Mouse (Mus musculus): ENCODE data around the gene Tbc1d22a. TPM values are rescaled to one million over a fixed set of nuclear protein-coding genes. Genes with fewer than 3 reads are reported as not detected.
A peak's percentile ranks its signal among the peaks of the same experiment; 100 is the strongest.
"Not testable (repeated sequence)": the region's sequence is repeated elsewhere in the genome, so short reads cannot be mapped to it uniquely, and the experiment has no call there.

The Tbc1d22a gene
- polyA plus RNA-seq, 1 experiment: 39.8 TPM

GRCm38 (mm10) chr15:86188186-86188585 lies 26.1 kb upstream of the Tbc1d22a start:
- Histone ChIP-seq H3K27ac (ENCODE audit: insufficient read depth, low read depth, low read length) (no peak overlapping the region), H3K4me1 (ENCODE audit: control insufficient read depth, insufficient read depth, low read length) (peaks cover 59% of the 10 kb centered on the region), H3K4me3 (ENCODE audit: insufficient read depth, low read length) (no peak overlapping the region)
- no peak for TF ChIP-seq CTCF (IDR thresholded peaks at IDR 0.05; ENCODE audit: low read depth, low read length)
- TF ChIP-seq POLR2A (IDR thresholded peaks at IDR 0.05; ENCODE audit: borderline replicate concordance, low read depth, low read length): no peak

GRCm38 (mm10) chr15:86188746-86189470 lies 25.4 kb upstream of the Tbc1d22a start:
- TF ChIP-seq CTCF (IDR thresholded peaks at IDR 0.05; ENCODE audit: low read depth, low read length): no peak
- TF ChIP-seq POLR2A (IDR thresholded peaks at IDR 0.05; ENCODE audit: borderline replicate concordance, low read depth, low read length): no peak
- H3K27ac ChIP-seq (ENCODE audit: insufficient read depth, low read depth, low read length): peak overlapping the region; percentile 52
- peak overlapping the region; percentile 23 for H3K4me3 ChIP-seq (ENCODE audit: insufficient read depth, low read length)
- H3K4me1 ChIP-seq (ENCODE audit: control insufficient read depth, insufficient read depth, low read length): peaks cover 55% of the 10 kb centered on the region

DNA sequence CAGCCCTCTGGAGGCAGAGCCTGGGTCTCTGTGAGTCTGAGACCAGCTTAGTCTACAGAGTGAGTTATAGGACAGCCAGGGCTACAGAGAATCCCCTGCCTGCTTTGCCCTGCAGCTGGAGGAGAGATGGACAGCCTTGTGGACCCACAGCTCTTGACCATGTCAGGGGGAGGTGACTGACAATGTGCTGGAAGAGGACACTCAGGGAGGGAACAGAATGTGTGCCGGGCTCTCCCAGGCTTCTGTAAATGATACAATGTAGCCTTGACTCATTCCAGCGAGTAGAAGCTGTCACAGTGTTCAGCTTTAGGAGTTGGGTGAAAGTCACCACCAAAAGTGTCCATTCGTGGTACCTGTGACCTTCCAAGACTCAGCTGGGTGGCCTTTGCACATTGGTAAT lies 23.9 kb upstream of the Tbc1d22a start:
- Histone ChIP-seq H3K27ac (ENCODE audit: insufficient read depth, low read depth, low read length) (peak overlapping the region; percentile 11; the same call in 1 of the 2 replicates), H3K4me3 (ENCODE audit: insufficient read depth, low read length) (no peak overlapping the region), H3K4me1 (ENCODE audit: control insufficient read depth, insufficient read depth, low read length) (peaks cover 55% of the 10 kb centered on the region)
- TF ChIP-seq POLR2A (IDR thresholded peaks at IDR 0.05; ENCODE audit: borderline replicate concordance, low read depth, low read length): no peak
- no peak for TF ChIP-seq CTCF (IDR thresholded peaks at IDR 0.05; ENCODE audit: low read depth, low read length)

- H3K27ac ChIP-seq (ENCODE audit: insufficient read depth, low read depth, low read length): peak overlapping the region; percentile 78
- TF ChIP-seq POLR2A (IDR thresholded peaks at IDR 0.05; ENCODE audit: borderline replicate concordance, low read depth, low read length) (no peak), CTCF (IDR thresholded peaks at IDR 0.05; ENCODE audit: low read depth, low read length) (no peak)
- H3K4me1 ChIP-seq (ENCODE audit: control insufficient read depth, insufficient read depth, low read length): peaks cover 52% of the 10 kb centered on the region
- no peak overlapping the region for H3K4me3 ChIP-seq (ENCODE audit: insufficient read depth, low read length)
Measured at GRCm38 (mm10) chr15:86191505-86191904, 22.8 kb upstream of the Tbc1d22a start.

GRCm38 (mm10) chr15:86191933-86192332 lies 22.3 kb upstream of the Tbc1d22a start:
- peak overlapping the region; percentile 78 for H3K27ac ChIP-seq (ENCODE audit: insufficient read depth, low read depth, low read length)

GRCm38 (mm10) chr15:86194676-86195453 lies 19.4 kb upstream of the Tbc1d22a start:
- H3K4me1 ChIP-seq (ENCODE audit: control insufficient read depth, insufficient read depth, low read length): peaks cover 42% of the 10 kb centered on the region
- H3K27ac ChIP-seq (ENCODE audit: insufficient read depth, low read depth, low read length); H3K4me3 ChIP-seq (ENCODE audit: insufficient read depth, low read length): not testable (repeated sequence)

More at GRCm38 (mm10) chr15:86191933-86192332, 22.3 kb upstream of the Tbc1d22a start:
- Histone ChIP-seq H3K4me1 (ENCODE audit: control insufficient read depth, insufficient read depth, low read length) (peaks cover 47% of the 10 kb centered on the region), H3K4me3 (ENCODE audit: insufficient read depth, low read length) (no peak overlapping the region)
- TF ChIP-seq CTCF (IDR thresholded peaks at IDR 0.05; ENCODE audit: low read depth, low read length) (no peak), POLR2A (IDR thresholded peaks at IDR 0.05; ENCODE audit: borderline replicate concordance, low read depth, low read length) (no peak)

GRCm38 (mm10) chr15:86199052-86199451 lies 15.2 kb upstream of the Tbc1d22a start:
- H3K4me3 ChIP-seq (ENCODE audit: insufficient read depth, low read length): no peak overlapping the region
- H3K27ac ChIP-seq (ENCODE audit: insufficient read depth, low read depth, low read length): no peak overlapping the region
- H3K4me1 ChIP-seq (ENCODE audit: control insufficient read depth, insufficient read depth, low read length): peaks cover 50% of the 10 kb centered on the region
- no peak for TF ChIP-seq POLR2A (IDR thresholded peaks at IDR 0.05; ENCODE audit: borderline replicate concordance, low read depth, low read length)
- TF ChIP-seq CTCF (IDR thresholded peaks at IDR 0.05; ENCODE audit: low read depth, low read length): no peak

DNA sequence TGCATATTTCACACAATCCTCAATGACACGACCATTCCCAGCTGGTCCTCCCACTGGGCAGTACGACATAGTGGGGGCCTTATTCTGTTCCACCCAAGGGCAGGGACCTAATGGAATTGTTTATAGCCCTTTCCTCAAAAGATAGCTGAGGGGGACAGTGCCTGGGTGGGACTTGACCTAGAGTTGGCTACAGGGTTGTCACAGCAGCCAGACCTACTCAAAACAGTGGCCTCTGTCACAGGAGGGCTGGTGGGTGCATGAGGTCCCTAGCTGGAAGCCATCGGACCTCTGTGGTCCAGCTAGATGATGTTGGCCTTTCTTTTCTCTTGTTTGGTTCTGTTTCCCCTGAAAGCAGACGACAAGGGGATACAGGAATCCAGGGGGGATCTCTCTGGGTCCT lies 14.8 kb upstream of the Tbc1d22a start:
- H3K4me3 ChIP-seq (ENCODE audit: insufficient read depth, low read length): no peak overlapping the region
- H3K27ac ChIP-seq (ENCODE audit: insufficient read depth, low read depth, low read length): no peak overlapping the region
- peaks cover 55% of the 10 kb centered on the region for H3K4me1 ChIP-seq (ENCODE audit: control insufficient read depth, insufficient read depth, low read length)
- TF ChIP-seq CTCF (IDR thresholded peaks at IDR 0.05; ENCODE audit: low read depth, low read length) (no peak), POLR2A (IDR thresholded peaks at IDR 0.05; ENCODE audit: borderline replicate concordance, low read depth, low read length) (no peak)

DNA sequence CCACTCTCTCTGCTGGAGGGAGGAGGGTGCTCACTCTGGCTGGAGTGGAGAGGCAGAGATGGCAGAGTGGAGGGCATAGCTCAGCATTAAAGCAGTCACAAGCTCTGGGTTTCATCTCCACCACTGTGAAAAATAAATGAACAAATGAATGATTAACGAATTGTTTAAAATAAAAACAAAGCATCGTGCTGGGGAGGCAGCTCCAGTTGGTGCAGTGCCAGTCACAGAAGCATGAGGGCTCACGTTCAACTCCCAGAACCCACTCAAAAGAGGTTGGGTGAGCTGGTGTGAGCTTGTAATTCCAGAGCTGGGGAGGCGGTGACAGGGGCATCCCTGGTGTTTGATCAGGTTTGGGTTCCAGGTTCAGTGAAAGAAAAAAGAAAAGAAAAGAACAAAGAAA lies 14.1 kb upstream of the Tbc1d22a start:
- no peak for TF ChIP-seq CTCF (IDR thresholded peaks at IDR 0.05; ENCODE audit: low read depth, low read length)
- no peak for TF ChIP-seq POLR2A (IDR thresholded peaks at IDR 0.05; ENCODE audit: borderline replicate concordance, low read depth, low read length)
- peak overlapping the region; percentile 97 for H3K27ac ChIP-seq (ENCODE audit: insufficient read depth, low read depth, low read length)

GRCm38 (mm10) chr15:86201095-86201494 lies 13.2 kb upstream of the Tbc1d22a start:
- peak overlapping the region; percentile 8; the same call in 1 of the 2 replicates for H3K4me3 ChIP-seq (ENCODE audit: insufficient read depth, low read length)
- peaks cover 69% of the 10 kb centered on the region for H3K4me1 ChIP-seq (ENCODE audit: control insufficient read depth, insufficient read depth, low read length)
- TF ChIP-seq POLR2A (IDR thresholded peaks at IDR 0.05; ENCODE audit: borderline replicate concordance, low read depth, low read length) (no peak), CTCF (IDR thresholded peaks at IDR 0.05; ENCODE audit: low read depth, low read length) (no peak)
- peak overlapping the region; percentile 97 for H3K27ac ChIP-seq (ENCODE audit: insufficient read depth, low read depth, low read length)

More for the DNA sequence above, 14.1 kb upstream of the Tbc1d22a start:
- Histone ChIP-seq H3K4me1 (ENCODE audit: control insufficient read depth, insufficient read depth, low read length) (peaks cover 62% of the 10 kb centered on the region), H3K4me3 (ENCODE audit: insufficient read depth, low read length) (no peak overlapping the region)

All from bone marrow macrophage, adult 2 months (primary cell).